Mouse (Mus musculus) testis, postnatal 10 days (tissue): ENCODE results near the gene Galnt2.
A peak's percentile ranks its signal among the peaks of the same experiment; 100 is the strongest.

Experiments
- DNase-seq: peaks from one replicate; pipeline ENCODE4 v3.0.0; 2021; ENCODE audit warnings: low spot score

Gene Galnt2

DNA sequence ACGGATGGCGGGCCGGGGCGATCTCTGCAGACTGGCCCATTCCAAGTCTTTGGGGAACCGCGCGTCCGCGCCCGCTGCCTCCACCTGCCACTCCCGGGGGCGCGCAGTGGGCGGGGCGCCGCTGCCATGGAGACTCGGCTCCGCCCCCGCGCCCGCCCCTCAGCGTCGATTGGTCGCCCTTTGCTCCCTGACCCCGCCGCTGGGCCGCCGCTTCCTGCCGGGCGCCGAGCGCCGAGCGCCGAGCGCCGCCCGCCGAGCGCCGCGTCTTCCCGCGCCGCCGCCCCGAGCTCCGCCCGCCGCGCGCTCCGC lies at the start of gene Galnt2:
Galnt2 (plus strand) TSS at position 216 of the 309 bp plus-strand sequence.
- peak; percentile 95 for DNase-seq

DNA sequence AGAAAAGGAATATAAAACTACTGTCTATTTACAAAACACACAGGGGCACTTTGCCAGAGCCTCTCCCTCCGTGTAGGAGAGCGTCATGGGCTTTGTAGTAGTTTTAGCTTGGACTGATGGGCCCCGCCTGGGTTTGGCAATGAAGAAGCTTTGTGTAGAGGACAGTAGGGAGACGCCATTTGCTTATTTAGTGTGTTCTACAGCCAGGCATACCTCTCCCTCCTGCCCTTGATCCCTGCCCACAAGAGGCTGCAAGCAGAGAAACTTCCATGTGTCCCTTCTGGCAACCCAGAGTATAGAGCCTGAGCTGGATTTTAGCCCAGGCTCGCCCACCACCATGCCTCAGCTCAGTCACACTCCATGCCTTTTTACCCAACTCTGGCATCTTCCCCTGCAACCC lies 49.4 kb upstream of the Galnt2 start:
- DNase-seq = no peak

DNA sequence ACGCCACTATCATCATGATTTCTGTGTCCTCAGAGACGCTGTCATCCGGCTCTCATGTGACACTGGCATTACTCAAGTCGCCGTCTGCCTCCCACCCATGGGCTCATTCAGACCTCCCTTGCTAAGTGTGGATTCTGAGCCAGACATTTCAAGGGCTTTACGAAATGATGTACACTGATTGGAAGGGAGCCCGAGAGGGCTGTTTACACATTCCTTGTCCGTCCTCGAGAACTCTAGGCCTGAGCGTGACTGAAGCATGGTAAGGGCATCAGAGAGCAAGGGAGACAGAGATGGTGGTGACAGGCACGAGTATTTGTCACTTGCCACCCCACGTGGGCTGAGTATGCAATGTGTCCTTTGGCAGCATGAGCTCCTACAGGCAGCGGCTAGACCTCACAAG lies 49.0 kb upstream of the Galnt2 start:
- no peak for DNase-seq

DNA sequence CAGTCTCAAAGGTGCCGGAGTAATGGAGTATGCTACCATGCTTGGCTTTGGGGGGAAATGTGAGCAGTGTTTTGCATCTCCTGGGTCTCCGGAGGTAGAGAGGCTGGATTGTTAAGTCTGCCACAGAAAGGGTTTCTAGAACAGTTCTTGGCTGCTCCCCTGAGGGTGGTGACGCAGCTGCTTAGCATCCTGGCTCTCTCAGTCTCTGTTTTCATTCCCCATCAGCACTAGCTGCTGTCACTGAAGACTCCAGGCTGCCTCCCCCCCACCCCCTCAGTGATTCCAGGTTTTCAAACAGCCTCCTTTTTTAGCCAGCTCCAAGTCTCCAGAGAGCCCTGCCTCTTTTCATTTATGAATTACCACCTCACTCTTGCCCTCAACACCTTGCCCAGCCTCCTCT lies 47.1 kb upstream of the Galnt2 start:
- DNase-seq = no peak

DNA sequence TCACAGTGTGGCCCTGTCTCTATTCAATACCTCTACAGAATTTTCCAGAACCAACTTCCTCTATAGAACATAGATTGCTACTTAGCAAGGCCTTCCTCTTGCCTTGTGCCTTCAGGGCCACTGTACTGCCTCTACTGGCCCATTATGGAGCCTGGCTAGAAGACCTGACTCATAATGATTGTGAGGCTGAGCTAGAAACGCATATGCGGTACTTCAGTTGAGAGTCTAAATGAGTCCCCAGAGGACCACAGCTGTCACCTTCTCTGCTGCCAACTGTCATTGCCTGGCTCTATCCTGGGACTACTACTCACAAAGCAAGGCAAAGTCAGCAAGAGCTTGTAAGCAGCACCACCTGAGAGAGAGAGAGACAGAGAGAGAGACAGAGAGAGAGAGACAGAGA lies 46.7 kb upstream of the Galnt2 start:
- DNase-seq = no peak

DNA sequence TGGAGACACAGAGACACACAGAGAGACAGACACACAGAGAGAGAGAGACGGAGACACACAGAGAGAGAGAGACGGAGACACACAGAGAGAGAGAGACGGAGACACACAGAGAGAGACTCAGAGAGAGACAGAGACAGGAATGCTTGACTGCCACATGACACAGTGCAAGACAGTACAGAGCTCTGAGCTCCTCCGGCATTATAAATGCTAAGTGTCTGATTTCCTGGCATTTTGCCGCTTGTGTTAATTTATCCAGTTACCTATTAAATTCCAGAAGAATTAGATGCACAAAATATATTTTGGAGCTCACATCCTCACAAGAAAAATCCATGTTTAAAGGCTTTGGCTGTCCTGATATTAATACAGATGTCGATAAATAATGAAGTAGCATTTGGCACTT lies 46.1 kb upstream of the Galnt2 start:
- DNase-seq = no peak

DNA sequence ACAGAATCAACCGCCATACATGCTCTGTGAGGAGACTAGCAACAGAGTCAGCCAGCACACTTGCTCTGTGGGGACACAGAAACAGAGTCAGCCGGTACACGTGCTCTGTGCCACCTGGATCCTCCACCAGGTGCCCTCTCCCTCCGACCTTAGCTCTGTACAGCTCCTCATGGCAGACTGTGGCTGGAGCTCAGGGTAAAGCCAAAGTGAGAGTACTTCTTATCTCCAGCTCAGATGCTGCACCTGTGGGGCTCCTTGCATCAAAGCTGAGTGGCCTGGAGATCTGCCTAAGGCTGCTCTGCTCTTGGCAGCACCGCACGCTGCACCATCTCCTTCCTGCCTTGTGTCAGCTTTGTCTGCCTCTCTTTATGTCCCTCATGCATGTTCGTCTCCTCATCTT lies 40.8 kb upstream of the Galnt2 start:
- DNase-seq = no peak

DNA sequence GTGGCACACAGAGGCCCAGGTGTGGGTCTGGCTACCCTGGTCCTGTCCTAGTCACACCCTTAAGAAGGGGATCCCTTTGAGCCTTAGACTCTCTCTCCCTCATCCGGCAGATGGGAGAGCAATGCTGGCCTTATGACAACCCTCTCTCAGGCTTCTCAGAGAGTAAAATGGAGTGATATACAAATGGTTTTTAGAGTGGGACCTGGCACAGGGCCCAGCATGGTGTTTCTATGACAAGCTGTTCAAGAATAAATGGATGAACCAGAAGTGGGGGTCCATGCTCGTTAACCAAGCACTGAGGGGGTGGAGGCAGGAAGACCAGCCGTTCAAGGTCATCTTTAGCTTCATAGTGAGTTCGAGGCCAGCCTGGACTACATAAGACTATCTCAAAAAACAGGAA lies 38.9 kb upstream of the Galnt2 start:
- no peak for DNase-seq

DNA sequence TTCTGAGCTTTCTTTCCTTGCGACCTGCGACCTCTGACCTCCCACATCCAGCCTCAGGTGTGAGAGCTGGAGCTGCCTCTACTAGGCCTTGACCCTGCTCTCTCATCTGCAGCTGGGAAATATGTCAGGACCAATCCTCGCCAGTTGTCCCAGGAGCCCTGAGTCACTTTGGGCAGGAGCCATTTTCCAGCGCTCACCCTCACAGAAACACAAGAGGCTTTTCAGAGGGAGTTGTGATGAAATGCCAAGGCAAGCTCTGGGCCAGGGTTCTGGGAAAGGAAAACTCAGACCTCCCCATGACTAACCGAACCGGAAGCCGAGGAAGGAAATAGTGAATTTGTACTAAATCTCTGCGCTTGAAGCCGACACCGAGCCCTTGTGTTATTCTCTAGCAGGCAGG lies 38.2 kb upstream of the Galnt2 start:
- DNase-seq = no peak

DNA sequence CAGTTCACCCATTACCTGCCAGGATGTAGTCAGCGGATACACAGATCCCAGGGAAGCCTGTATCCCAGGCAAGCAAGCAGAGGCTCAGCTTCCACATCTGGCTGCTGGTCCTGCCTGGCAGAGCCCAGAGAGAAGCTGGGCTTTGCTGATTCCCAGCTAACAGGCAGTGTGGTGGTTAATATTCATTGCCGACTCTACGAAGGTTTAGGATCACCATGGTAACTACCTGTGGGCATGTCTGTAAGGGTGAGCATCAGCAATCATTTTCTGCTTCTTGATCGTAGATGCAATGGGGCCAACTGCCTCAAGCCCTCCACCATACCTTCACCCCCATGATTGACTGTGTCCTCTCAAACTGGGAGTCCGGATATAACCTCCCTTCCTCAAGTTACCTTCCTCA lies 37.2 kb upstream of the Galnt2 start:
- DNase-seq = no peak

DNA sequence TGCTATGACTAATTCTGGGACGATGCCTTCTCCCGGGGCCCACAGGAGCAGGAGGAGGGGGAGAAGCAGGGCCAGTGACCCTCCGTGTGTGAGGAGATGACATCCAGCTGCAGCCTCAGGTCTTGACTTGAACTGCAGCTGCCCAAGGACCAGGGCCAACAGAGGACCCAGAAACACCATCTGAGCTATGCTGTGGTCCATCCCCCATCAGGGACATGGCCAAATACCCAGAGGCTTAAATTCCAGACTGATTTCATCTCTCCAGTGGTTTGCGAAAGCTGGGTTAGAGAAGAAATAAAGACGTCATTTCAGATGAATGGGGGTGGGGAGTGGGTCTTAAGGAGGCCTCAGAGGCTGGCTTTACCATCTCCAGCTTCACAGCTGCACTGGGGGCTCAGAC lies 35.0 kb upstream of the Galnt2 start:
- DNase-seq = no peak

DNA sequence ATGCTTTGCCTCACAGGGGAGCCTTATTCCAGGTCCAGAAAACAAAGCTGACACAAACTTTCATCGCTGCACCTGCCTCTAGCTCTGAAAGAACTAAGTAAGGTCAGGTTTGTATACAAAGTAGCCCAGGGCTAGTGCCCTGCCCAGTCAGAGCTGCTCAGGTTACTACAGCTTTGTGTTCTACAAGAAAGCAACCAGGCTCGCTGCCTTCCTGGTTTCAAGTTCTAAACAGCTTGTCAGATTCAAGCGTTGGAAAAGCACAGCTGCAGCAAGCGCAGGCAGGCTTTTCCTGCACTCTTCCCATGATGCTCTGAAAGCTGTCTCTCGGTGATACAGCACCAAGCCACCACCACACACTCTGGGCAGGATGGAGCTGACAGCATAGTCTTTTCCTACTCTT lies 34.4 kb upstream of the Galnt2 start:
- no peak for DNase-seq

DNA sequence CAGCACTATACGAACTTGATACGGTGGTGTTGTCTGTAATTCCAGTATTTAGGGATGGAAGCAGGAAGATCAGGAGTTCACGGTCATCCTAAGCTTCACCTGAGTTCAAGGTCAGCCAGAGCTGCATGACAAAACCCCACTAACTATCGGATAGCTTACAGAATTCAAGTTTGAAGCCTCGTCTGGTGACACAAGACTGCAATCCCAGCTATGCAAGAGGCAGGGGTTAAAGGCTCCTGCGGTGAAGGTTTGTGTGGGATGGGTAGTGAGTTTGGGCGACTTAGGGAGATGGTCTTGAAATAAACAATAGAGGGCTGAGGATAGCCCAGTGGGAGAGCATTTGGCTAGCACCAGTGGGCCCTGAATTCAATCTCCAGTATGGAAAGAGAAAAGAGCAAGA lies 33.0 kb upstream of the Galnt2 start:
- DNase-seq = no peak

DNA sequence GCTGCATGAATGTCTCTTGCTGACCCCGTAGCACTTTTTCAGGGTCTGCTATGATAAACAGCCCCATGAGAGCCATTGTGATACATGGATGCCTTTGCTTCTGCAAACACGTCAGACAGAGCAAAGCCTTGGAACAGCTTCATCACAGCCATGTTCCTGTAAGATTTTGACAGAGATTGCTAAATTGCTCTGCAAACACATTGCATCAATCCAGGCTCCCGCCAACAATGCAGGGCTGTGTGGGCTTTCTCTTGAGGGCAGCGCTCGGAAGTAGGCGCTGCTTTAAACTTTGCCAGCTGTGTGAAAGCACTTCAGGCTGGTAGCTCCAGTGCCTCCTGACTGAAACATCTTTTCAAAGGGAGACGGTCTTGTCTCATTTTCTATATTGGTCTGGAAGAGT lies 30.8 kb upstream of the Galnt2 start:
- no peak for DNase-seq

DNA sequence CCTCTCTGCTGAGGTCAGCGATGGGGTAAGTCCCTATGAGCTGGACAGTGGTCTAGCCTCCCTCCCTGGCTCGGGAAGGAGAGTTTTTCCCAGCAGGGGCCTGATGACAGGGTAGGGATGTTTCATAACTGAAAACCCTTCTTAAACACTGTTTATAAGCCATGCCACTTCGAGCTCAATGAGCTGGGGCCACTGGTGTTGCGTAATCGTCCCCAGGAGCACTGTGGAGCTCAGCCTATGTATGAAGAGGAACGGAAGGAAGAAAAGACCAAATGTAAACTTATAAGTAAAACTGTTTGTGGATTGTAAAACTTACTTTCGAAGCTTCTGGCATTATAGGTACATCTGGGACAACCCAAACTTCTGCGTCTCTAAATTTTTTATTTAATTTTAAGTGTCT lies 29.5 kb upstream of the Galnt2 start:
- DNase-seq = no peak

DNA sequence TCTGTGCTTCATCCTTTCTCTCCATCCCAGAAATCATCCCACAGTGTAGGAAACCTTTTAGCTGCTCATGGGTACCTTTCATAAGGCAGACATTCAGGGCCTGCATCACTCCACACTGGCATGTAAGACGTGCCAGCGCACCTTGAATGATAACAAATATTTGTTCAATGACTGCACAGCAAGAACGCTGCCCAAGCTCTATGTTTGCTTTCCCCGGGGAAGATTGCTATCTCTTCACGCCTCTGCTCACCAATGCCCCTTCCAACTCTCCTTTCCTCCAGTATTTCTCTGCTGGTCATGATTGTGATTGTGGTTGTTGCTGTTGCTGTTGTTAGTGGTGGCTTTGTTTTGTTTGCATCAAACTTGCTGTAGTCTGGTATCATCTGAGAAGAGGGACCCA lies 28.3 kb upstream of the Galnt2 start:
- no peak for DNase-seq

DNA sequence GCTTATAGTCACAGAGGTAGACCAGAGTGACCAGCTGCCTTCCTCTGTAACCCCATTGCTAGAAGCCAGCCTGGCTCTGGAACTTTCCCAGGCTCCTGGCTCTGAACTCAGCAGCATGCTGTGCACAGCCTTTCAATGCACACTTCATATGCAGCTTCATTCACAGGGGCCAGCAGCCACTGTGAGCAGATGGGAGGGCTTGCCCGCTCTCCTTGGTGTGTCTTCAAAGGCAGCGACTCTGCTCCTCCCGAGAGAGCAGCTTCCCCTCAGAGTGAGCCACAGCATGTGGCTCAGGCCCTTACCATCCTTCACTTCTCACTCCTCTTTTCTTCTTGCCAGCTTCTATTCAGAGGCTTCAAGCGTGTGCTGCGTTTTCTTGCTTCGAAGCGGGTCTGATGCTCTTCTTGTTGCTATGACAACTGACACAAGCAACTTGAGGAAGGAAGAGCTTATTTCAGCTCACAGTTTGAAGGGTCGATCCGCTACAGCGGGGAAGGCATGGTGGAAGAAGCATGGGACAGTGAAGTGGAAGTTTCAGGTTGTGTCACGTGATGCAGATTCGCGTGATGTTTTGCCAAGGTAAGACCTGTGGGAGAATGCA lies 27.1 kb upstream of the Galnt2 start:
- DNase-seq = no peak

DNA sequence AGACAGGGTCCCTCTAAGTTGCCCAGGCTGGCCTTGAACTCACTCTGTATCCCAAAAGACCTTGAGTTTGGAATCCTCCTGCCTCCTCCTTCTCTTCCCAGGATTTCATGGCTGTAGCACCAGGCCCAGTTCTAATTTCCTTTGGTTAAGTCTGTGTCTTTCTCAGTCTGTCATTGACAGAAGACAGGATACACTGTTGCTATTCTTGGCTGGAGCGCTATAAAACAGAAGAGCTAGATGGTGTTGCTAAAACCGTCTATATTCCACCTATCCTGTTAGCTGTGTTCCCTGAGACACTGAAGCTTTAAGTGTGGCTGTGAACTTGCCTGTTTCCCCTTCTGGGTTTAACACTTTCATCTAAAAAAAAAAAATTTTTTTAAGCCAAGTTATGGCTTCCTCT lies 19.0 kb upstream of the Galnt2 start:
- DNase-seq = no peak

DNA sequence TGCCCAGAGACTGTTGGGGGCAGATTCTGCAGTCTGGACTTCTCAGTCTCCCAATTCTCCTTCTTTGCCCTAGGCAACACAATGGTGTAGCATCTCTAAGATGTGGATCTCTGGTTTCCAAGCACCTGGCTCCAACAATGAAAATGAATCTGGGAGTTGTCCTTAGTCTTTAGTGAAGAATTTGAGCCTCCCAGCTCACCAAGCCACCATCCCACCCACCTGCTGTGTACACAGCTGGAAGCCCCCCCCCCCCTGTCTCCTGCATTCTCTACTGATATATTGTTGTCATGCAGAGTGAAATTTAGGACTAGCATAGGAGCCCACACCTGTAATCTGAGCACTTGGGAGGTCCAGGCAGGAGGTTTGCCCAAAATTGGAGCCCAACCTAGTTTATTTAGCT lies 14.2 kb upstream of the Galnt2 start:
- no peak for DNase-seq

DNA sequence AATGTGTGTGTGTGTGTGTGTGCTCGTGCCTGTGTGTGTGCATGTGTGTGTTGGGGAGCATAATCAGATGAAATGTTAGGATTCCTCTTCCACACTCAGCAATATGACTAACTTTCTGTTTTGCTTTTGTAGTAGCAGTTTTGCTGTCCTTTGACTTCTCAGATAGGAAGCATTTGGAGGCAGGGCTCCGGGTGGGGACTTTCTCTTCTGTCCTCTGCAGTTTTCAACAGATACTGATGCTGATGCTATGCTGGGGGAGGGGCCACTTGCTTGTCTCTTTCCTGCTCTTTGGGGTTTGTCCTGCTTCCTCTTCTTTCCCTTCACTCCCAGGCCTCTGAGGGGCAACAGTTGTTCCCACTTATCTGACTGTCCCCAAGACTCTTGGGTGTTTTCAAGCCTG lies 1.3 kb upstream of the Galnt2 start:
- DNase-seq = no peak

DNA sequence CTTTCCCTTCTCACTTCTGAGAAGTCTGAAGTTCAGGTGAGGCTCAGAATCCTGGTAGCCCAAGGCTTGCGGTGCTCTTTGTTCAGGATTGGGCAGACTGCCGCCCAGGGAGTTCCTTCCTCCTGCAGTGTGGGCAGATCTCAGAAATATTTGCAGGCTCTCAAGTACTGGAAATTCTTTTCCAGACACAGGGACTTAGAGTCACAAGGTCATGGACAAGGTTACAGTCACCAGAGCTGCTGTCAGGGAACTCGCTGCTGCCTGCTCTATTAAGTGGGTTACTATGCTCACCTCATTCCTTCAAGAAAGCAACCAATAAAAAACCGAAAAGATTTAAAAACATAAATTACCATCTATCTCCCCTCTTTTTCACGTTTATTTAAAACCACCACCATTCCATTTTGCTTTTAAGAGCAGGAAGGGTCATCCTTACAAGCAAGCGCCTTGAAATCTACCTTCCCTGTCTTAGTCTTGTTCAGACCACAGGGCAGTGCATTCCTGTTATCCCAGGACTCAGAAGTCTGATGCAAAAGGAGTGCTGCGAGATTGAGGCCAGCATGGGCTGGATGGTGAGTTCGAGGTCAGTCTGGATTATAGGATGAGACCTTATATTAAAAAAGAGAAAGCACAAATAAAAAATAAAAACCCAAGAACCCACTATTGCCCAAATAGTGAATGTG lies 555 bp upstream of the Galnt2 start:
- no peak for DNase-seq

DNA sequence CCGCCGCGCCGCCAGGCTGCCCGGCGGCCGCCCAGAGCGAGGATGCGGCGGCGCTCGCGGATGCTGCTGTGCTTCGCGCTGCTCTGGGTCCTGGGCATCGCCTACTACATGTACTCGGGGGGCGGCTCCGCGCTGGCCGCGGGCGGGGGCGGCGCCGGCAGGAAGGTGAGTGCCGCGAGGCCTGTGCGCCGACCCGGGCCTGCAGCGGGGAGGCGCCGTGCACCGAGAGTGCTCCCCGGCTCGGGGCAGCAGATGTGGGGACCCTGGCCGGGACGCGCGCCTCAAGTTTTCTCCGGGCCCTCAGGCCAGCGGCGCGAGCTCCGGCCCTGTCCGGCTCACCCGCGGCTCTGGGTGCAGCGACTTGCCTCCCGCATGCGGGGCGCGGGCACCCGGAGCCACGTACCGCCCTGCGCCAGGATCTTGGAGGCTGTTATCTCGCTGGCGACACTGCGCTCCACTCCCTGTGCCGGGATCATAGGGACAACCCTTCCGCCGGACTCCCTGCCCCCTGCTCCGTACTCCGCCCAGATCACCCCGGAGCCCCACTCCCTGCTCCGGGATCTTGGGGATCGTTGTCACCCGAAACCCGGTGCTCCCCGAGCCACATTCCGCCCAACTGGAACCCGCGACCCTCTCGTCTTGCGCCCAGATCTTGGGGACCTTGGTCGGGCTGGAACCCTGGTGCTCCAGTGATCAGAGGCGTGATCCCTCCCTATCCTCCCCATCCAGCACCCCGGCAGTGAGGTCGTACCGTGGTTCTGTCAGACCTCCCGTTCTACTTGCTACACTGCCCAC lies 491 bp downstream of the Galnt2 start:
- peak; percentile 72 for DNase-seq

DNA sequence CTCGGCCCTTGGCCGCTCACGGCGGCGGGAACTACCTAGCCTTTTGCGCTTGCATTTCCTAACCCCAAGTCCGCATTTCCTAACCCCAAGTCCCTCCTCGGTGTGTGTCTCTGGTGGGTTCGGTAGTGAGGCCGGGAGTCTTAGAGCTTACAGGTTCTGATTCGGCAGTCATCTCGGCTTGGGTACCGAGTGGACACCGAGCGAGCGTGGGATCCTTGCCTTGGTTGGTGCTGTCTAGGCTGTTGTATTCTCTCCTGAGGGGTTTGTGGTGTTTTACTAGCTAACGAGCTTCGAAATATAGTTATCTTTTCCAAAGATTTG lies 1.0 kb downstream of the Galnt2 start:
- DNase-seq = no peak

DNA sequence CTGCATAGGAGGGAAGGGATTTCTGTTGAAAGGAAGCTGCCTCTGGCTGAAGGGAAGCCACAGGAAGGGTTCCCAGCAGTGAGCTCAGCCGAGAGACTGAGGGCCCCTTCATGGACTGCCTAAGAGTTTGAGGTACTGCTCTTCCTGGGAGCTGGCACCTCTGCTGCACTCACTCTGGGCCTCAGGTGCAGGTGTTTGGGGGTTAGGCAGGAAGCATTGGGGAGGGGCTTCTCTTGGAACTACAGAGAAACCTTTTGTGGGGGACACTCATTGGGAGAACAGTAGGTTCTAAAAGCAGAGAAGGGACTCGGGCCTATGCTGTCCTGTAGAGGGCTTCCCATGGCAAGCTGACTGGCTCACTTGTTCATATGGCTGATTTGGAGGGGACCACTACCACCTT lies 3.3 kb downstream of the Galnt2 start:
- no peak for DNase-seq
